Mouse (Mus musculus): ENCODE data around the gene Mapre3. TPM values are rescaled to one million over a fixed set of nuclear protein-coding genes. Genes with fewer than 3 reads are reported as not detected.

Mapre3 gene
- total RNA-seq, 2 experiments from 2014 or later: 210 to 224 TPM

DNA sequence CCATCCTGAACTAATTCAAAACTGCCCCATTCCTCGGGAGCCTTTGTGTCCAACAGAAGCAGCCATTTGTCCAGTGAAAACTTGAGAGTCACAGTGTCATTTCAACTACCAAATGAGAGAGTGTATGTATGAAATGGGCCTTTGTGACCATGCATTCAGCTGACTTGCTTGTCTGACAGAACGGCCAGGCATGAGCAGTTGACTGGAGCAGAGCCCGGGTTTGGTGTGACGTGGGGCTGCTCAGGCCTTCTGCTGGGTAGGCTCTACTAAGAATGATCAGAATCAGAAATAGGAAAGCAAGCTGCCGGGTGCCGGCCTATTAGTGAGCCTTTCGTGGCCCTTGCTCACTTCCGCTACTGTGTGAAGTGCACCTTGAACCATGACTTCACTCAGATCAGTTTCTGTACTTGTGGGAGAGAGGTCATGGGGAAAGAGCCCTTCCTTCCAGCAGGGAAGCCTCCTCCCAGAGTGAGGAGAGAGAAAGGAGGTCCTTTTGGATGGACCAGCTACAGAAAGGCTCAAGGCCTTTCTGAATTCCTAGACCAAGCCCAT, 4.4 kb downstream of the Mapre3 start:
- intact Hi-C loops (cut with DNase I): no loop called here

DNA sequence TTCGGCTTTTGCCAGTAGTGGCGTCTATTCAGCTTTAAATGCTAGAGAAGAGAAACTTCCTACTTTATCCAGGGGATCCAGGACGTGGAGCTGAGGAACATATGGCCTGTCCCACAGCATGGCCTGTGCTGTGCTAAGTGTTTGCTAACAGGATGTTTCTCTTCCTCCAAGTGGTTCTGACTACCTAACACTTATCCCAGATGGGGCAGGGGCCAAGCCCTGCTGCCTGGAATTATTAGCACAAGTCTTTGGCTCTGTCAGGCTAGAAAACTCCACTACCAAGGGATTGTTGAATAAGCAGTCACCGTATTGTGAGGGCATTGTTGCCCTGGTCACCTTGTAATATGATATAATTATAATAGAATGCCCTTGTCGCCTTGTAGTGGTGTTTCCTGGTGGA, 8.2 kb downstream of the Mapre3 start:
- intact Hi-C loops (cut with DNase I): no loop called here

More for the DNA sequence above, 4.4 kb downstream of the Mapre3 start:
- peak in 1 of 2 experiments; percentile 34 for DNase-seq (ENCODE audit: low spot score in 2 of 2)

DNA sequence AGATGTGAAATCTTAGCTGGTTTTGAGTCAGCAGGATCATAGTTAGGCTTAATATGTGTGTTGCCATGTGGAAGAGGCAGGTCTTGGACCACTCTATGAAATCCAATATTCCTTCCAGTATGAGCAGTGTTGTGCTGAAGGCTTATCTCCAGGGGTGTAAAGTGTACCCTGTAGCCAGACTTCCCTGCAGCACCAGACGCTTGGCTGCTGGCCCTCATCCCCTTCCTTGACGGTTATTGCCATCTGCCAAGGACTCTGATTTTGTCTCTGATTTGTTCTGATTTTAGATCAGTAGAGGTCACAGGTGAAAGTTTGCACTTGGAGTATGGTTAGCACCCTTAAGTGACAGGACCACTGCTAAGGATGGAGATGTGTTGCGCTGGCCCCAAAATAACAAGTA, 8.7 kb downstream of the Mapre3 start:
- no peak for DNase-seq (ENCODE audit: low spot score in 2 of 2)
- intact Hi-C loops (cut with DNase I): no loop called here

More for the DNA sequence above, 8.2 kb downstream of the Mapre3 start:
- no peak for DNase-seq (ENCODE audit: low spot score in 2 of 2)

DNA sequence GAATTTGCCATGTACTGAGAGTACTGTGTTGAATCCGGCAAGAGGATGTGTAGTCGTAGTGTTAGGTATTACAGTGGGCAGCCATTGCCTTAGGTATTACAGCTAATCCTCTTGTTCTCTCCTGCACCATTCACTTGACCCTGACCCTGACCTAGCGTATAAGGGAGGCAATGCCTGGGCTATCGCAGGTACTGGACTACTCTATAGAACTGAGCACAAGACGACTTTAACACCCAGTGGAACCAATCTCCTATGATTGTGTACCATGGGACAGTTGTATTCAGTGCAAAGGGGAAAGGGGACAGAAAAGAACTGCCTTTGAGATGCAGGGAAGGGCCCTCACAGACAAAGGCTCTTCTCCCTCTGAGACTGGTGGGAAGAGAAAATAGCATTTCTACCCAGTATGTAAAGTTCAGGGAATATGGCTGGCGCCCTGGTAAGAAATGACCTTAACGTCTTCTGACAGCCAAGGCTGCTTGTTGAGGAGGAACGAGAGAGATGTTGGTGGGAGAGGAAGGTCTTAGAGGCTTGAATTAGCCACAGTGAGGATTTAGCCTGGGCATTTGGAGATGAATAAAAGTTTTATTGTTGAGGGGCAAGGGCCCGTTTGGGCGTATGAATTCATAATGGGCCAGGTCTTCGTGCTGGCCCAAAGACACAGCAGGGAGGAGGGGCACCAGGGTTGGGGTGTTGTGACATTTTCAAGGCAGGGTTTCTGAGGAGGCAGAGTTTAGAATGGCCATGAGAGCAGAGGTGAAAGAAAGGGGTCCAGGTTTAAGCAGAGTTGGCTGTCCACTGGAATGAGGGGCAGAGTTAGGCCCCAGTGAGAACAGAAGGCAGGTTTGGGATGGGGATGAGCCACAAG, 9.9 kb downstream of the Mapre3 start:
- intact Hi-C loops (cut with DNase I): no loop called here
- no peak for DNase-seq (ENCODE audit: low spot score in 2 of 2)

DNA sequence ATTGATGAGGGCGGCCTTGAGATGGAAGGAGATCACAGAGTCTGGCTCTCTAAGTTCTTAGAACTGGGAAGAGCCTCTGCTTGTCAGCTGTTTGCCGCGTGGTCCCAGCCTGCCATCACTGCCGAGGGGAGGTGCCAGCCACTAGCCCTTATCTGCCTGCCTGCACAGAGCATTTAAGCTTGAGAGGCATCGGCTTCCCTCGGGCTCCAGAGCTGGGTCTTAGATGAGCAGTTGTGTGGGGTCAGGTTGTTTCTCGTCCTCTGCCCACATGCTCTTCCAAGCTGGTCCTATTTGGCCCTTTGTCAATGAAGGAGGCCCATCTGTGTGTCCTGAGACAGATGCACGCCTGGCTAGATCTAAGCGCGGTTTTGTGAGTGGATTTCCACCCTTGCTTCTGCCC, 10.7 kb downstream of the Mapre3 start:
- no peak for DNase-seq (ENCODE audit: low spot score in 2 of 2)
- intact Hi-C loops (cut with DNase I): no loop called here

DNA sequence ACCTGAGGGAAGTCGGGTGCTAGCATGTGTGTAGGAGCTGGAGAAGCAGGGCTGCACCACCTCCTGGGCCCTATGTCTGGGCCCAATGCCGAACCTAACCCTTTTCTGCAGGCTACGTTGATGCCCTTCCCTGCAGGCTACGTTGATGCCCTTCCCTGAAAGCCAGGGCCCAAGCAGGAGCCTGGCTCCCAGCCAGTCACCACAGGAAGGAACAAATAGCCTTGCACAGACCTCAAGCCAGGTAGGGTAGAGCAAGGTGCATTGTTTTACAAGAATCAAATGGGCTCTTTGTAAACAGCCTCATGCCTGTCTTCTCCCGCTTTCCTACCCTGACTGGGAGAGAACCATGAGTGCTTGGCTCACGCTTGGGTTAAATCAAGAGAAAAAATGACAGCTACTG, 11.4 kb downstream of the Mapre3 start:
- intact Hi-C loops (cut with DNase I): no loop called here
- DNase-seq (ENCODE audit: low spot score in 2 of 2): no peak

DNA sequence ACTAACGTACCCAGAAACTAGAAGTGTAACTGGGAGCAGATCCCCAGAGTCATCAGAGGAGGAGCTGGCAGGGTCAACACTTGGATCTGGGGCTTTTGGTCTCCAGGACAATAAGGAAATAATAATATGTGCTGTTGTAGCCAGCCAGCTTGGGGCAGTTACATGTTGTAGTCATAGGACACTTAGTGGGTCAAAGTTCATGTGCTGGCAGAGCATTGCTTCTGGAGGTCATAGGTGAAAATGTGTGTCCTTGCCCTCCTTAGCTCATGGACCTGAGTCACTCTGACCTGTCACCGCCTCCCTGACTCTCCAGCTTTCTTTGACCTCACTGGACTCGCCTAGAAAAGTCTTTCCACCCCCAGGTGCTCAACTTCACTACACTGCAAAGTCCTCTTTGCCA, 19.0 kb downstream of the Mapre3 start:
- intact Hi-C loops (cut with DNase I): no loop called here
- DNase-seq (ENCODE audit: low spot score in 2 of 2): no peak

DNA sequence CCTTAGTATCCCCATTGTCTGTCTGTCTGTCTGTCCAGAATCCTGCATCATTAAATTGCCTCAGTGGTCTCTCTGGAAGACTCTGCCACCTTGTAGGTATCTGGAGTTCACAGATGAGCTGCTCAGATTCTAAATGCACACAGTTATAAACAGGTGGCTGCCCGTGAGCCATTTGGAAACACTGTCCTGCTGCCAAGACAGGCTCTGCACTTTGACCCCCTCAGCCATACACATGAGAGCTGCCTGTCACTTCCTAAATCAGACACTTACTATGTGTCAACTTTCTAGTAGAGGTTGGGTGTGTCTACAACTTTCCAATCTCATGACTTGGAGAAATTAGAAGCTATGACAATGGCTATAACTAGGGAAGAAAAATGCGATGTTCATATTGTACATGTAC, 25.3 kb downstream of the Mapre3 start:
- intact Hi-C loops (cut with DNase I): no loop called here

DNA sequence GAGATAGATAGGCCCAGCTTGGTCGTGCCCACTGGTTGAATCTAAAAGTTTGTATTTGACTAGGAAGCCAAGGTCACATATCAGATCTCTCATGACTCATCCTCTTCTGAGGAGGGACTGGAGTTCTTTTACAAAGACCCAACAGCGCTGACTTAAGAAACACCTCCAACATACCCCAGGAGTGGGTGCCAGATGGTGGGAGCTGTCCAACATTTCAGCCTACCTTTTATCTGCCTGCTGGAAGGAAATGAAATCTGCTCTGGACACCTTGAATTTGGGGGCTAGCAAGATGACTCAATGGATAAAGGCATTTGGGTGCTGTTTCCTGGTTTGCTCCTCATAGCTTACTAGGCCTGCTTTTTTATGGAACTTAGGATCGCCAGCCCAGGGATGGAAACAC, 27.5 kb downstream of the Mapre3 start:
- intact Hi-C loops (cut with DNase I): no loop called here

More for the DNA sequence above, 25.3 kb downstream of the Mapre3 start:
- DNase-seq (ENCODE audit: low spot score in 2 of 2): no peak

DNA sequence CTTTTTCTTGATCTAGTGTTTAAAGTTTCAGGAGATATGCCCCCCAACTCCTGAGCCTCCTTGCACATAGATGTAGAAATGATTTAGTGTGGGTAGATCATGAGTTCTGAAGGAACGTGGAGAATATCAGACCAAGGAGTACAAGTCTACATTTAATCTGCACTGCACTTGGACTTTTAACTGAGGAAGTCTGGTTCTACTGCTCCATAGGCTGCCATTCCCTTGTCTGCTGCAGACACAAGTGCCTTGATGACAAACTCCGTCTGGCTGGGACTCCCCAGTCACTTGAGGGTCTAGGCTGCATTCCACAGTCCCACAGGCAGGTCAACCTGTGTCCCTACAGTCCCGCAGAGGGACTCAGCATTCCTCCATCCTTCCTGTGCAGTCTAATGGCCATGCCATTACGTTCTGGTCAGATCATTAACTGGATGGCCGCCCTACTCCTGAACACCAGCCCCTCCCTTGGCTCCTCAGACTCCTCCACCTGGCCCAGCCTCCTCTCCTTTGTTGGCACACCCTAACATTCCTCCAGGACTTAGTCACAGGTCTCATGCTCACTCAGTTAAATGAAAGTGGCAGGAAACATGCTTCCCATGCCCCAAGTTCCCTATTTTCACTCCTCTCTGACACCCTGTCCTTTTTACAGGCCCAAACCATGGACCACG, 35.6 kb downstream of the Mapre3 start:
- intact Hi-C loops (cut with DNase I): no loop called here
- DNase-seq (ENCODE audit: low spot score in 2 of 2): no peak

More for the DNA sequence above, 27.5 kb downstream of the Mapre3 start:
- DNase-seq (ENCODE audit: low spot score in 2 of 2): no peak

DNA sequence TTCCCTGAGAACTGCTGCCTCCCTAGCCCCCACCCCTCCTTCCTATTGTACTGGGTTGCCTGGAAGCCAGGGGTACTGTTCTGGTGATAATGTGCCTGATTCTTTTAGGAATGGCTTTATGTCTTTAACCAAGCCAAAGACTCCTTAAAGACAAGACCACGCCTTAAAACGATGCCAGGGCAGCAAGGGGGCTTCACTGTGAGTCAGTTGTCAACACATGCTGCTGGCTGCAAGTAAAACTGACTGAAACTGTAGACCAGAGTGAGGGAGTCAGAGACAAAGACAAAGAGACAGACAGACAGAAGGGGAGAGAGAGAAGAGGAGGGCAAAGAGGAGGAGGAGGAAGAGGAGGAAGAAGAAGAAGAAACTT, 36.1 kb downstream of the Mapre3 start:
- DNase-seq (ENCODE audit: low spot score in 2 of 2): no peak
- intact Hi-C loops (cut with DNase I): no loop called here

DNA sequence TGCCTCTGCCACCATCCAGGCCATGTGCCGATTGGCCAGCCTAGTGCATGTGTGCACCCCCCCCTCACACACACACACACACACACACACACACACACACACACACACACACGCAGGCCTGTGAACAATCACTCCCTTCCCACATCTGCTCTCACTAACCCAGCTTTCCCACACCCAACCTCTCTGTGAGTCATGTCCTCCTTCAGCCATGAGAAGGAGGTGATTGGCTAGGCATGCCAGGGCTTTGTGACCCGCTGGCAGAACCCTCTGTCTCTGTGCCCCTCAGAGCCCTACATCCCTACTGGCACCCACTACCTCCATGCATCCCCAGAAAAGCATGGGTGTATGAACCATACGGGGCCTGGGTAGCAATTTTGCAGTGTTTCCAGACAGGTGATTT, 39.1 kb downstream of the Mapre3 start:
- intact Hi-C loops (cut with DNase I): no loop called here
- DNase-seq (ENCODE audit: low spot score in 2 of 2): no peak

DNA sequence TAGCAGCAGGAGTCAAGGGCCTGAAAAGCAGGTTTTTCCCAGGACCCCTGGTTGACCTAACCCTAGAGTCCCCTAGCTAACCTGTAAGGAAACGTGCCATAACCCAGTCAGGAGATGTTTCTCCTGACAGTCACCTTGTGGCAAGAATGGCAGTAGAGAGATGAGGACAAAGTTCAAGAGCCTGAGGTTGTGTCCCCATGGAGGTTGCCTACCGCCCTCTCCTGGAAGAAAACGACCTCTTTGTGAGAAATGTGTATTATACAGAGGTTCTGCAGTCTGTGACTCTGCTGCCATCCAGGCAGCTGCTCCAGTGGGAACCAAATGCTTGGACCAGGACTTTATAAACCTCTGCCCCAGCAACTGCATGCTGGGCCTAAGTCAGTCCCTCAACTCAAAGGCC, 41.2 kb downstream of the Mapre3 start:
- intact Hi-C loops (cut with DNase I): loop anchor here (2.0 kb wide), 1 partner anchor 49 kb away; no protein-coding TSS in a partner anchor
- DNase-seq (ENCODE audit: low spot score in 2 of 2): no peak

DNA sequence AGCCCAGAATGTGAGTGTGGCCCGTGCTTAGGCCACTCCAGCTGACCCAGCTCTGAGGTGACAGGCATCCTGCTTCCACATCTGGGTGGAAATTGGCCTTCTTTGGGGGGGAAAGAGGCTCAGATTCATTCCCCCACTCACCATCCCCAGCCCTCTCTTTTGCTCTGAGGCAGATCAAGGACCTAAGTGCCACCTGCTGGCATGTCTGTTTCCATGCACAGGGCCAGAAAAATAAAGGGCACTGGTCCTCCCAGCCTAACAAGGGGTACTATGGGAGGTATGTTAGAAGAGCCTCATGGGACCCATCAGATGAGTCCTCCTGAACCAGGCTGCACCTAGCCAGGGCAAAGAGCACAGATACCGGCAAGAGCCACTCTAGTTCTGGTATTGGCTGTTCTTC, 41.7 kb downstream of the Mapre3 start:
- DNase-seq (ENCODE audit: low spot score in 2 of 2): no peak
- intact Hi-C loops (cut with DNase I): loop anchor here (2.0 kb wide), 1 partner anchor 49 kb away; no protein-coding TSS in a partner anchor

DNA sequence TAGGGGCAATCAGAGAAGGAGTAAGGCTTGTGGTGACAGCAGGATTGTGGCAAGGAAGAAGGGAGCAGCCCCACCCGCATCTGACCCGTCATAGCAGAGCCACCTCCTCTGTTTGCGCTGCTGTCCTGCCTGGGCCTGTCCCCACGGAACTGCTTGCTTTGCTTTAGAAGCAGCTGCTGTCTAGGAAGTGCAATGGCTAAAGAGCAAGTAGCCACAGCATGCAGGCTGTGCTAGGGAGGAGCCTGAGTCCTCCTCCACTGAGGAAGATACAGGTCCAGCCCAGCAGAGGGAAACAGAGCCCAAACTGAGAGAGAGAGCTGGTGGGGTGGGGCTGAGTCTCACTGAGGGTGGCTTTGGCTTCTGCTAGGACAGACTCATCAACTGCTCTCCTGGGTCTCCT, 49.4 kb downstream of the Mapre3 start:
- intact Hi-C loops (cut with DNase I): no loop called here
- DNase-seq (ENCODE audit: low spot score in 2 of 2): no peak

DNA sequence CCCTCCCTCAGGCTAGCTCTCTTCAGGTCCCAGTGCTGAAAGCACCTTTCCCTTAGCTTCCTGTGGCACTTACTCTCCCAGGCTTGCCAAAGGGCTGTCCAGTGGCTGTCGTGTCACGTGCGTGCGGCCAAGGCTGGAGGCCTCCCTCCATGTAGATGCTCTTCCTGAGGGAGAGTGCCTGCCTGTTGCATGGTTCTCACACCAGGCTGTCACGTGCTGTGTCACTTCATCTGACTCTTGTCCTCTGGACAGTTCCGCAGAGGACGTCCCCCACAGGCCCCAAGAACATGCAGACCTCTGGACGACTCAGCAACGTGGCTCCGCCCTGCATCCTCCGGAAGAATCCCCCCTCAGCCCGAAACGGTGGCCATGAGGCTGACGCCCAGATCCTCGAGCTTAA, 49.9 kb downstream of the Mapre3 start:
- no peak for DNase-seq (ENCODE audit: low spot score in 2 of 2)
- intact Hi-C loops (cut with DNase I): no loop called here

DNA sequence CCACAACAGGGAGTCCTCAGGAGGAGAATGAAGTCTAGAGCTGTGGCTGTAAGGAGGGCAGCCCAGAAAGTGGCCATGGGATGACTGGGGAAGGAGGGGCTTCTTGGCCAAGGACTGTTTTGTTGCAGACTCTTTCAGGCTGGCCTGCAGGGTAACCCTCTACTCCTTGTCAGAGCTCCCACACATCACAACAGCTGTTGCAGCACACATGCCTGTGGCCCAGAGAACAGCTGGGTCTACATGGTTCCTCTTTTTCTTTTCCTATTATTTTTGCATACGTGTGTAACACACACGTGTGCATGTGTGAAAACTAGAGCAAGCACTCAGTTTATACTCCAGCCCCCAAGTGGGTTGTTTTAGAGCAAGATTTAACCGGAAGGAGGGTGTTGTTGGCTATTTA, 52.4 kb downstream of the Mapre3 start:
- intact Hi-C loops (cut with DNase I): no loop called here
- DNase-seq (ENCODE audit: low spot score in 2 of 2): no peak

DNA sequence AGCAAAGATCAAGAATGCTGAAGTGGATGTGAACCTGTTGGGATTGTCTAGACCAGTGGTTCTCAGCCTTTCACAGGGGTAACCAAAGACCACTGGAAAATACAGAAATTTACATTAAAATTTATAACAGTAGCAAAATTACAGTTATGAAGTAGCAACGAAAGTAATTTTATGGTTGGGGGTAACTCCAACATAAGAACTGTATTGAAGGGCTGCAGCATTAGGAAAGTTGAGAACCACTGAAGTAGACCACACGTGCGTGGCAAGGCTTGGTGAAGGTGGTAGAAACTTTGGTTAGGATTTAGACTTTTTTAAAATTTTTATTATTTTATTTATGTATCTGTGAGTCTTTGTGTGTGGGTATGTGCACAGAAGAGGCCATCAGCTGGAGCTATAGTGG, 53.3 kb downstream of the Mapre3 start, which contains the start of gene Tmem214:
TSS of gene Tmem214 (plus strand) at position 301 of the 400 bp plus-strand sequence.
- no peak for DNase-seq (ENCODE audit: low spot score in 2 of 2)
- intact Hi-C loops (cut with DNase I): loop anchor here (2.0 kb wide), 1 partner anchor 39 kb away; the partner anchor contains the start of gene Ost4

DNA sequence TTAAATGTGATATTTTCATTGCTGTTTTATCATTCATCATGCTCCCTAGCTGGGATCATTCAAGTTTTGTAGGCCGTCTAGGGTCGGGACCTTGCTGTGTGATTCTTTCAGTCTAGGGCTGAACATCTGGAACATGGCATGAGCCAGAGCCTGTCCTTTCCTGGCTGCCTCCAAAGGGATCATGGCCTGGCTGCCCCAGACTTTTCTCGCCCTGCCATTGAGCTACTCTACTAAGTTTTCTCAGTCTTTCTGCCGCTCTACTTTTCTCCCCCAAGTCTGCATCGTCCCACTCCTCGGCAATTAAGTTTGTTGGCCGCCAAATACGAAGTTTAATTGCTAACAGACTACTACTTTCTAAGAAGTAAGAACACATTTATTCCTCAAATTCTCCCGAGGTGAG, 54.5 kb downstream of the Mapre3 start:
- no peak for DNase-seq (ENCODE audit: low spot score in 2 of 2)
- intact Hi-C loops (cut with DNase I): loop anchor here (2.0 kb wide), 1 partner anchor 38 kb away; the partner anchor contains the start of gene Ost4

DNA sequence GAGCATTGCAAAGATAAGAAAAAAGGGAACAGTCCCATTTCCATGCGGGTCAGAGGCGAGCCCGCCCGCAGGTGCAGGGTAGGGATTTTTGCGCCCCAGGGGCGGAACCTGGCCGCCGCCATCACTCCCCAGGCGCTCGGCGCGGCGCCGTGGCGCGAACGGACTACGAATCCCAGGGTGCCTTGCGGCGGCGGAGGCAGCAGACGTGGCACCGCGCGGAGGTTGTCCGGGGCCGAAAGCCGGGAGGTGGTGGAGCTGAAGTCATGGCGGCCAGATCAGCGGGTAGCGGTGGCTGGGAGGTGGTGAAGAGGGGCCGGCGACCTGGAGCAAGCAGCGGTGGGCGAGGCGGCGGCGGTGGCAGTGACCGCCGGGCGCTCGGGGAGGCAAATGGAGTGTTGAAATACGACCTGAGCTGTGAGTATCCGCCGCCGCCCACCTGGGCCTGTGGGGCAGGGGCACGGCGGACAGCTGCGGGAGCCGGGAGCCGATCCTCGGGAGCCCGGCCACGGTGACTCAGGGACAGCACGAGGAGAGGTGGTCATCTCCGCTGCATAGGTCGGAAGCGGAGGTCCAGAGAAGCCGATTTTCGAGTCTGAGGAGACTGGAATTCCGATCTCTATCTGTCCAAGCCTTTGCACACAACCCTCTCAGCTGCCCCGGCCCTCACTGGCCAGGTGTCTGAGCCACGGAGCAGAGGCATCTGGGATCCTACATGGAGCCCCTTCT, 55.1 kb downstream of the Mapre3 start:
- intact Hi-C loops (cut with DNase I): loop anchor here (2.0 kb wide), 1 partner anchor 37 kb away; the partner anchor contains the start of gene Ost4
- DNase-seq (ENCODE audit: low spot score in 2 of 2): peak; percentile 92 to 93

All from left cerebral cortex, postnatal 25 days (tissue).